Comparison of ENCODE assay signal across 7 mouse cellular contexts in the genomic region with DNA sequence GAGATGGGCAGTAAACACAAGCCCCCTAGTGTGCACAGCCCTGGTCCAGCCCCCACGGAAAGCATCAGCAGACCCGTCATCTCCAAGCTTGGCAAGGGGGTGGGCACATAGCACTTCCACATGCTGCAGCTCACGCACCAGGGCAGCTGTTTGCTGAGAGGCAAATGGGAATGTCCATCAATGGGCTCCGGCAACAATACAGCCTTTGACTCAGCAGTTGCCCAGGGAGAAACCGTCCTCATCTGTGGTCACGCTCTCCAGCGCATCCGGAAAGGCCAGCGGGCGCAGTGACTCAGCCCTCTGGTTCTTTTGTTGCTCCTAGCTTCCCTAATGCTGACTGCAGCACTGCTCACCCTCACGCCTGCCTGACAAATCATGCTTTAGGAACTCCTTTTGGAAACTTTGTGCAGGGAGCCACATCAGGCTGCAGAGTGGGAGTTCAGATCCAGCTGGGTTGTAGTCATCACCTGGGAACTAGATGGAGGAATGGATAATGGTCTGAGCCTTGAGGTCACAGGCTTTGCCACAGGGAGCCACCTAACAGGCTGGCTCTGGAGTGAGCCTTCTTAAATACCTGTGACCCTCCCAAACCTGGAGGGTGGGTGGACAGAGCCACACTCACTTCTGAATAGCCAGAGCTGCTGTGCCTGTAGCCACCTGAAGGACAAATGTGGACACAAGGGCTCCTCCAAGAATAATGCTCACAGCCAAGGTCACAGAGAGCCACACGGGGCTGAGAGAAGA. TPM values are rescaled to one million over a fixed set of nuclear protein-coding genes. Genes with fewer than 3 reads are reported as not detected.
A peak's percentile ranks its signal among the peaks of the same experiment; 100 is the strongest.
DNase-seq lines count a peak whose midpoint lies in the region; ATAC-seq and TF ChIP-seq lines count a peak whose summit lies in the region.

No protein-coding gene starts in this region.

- no peaks in the 10 kb centered on the region for H3K9me3 ChIP-seq in hindbrain, embryonic 14.5 days (ENCODE audit: control insufficient read depth, low read length)
- H3K9me3 ChIP-seq in limb, embryonic 14.5 days (ENCODE audit: control insufficient read depth, low read length), result no peaks in the 10 kb centered on the region

- H3K27me3 ChIP-seq in hindbrain, embryonic 14.5 days (ENCODE audit: control insufficient read depth, insufficient read depth, low read length), result no peaks in the 10 kb centered on the region; the same call in 1 of the 2 replicates
- H3K27me3 ChIP-seq in limb, embryonic 14.5 days (ENCODE audit: control insufficient read depth, insufficient read depth, low read length), result no peaks in the 10 kb centered on the region
- no peaks in the 10 kb centered on the region for H3K27me3 ChIP-seq in thymus, adult 2 months (ENCODE audit: control insufficient read depth, insufficient read depth, low read length)

- no peak overlapping the region for H3K4me3 ChIP-seq in gastrocnemius, adult 2 months
- H3K4me3 ChIP-seq in hindbrain, embryonic 14.5 days (replicated peaks; ENCODE audit: low read length), result no peak overlapping the region
- H3K4me3 ChIP-seq in limb, embryonic 14.5 days (replicated peaks; ENCODE audit: low read length), result no peak overlapping the region
- H3K4me3 ChIP-seq in thymus, adult 2 months (ENCODE audit: control insufficient read depth, insufficient read depth, low read length), result no peak overlapping the region

- H3K4me2 ChIP-seq in hindbrain, embryonic 14.5 days (replicated peaks), result peak overlapping the region; percentile 30
- H3K4me2 ChIP-seq in limb, embryonic 14.5 days (replicated peaks; ENCODE audit: low read depth, low read length, severe bottlenecking), result no peak overlapping the region

- peaks cover 27% of the 10 kb centered on the region for H3K4me1 ChIP-seq in hindbrain, embryonic 14.5 days (replicated peaks; ENCODE audit: control insufficient read depth, insufficient read depth, low read length)
- no peaks in the 10 kb centered on the region for H3K4me1 ChIP-seq in limb, embryonic 14.5 days (ENCODE audit: control insufficient read depth, insufficient read depth, low read length)
- no peaks in the 10 kb centered on the region for H3K4me1 ChIP-seq in thymus, adult 2 months (replicated peaks; ENCODE audit: control insufficient read depth, insufficient read depth, low read length)

- no peaks in the 10 kb centered on the region for H3K36me3 ChIP-seq in hindbrain, embryonic 14.5 days (replicated peaks; ENCODE audit: control insufficient read depth, insufficient read depth)
- H3K36me3 ChIP-seq in limb, embryonic 14.5 days (ENCODE audit: control insufficient read depth, insufficient read depth, low read length), result no peaks in the 10 kb centered on the region
- no peaks in the 10 kb centered on the region for H3K36me3 ChIP-seq in thymus, adult 2 months (ENCODE audit: control insufficient read depth, insufficient read depth, low read length)

- peak overlapping the region; percentile 6; the same call in 1 of the 2 replicates for H3K27ac ChIP-seq in gastrocnemius, adult 2 months
- no peak overlapping the region for H3K27ac ChIP-seq in hindbrain, embryonic 14.5 days
- no peak overlapping the region for H3K27ac ChIP-seq in limb, embryonic 14.5 days (replicated peaks; ENCODE audit: low read depth, low read length)
- H3K27ac ChIP-seq in thymus, adult 2 months (ENCODE audit: control insufficient read depth, insufficient read depth, low read length), result no peak overlapping the region

- ATAC-seq in hindbrain, embryonic 14.5 days (ENCODE audit: low FRiP score), result peak; percentile 73
- ATAC-seq in limb, embryonic 14.5 days (ENCODE audit: low FRiP score, low read depth), result peak; percentile 35; the same call in 1 of the 2 replicates

- TF ChIP-seq POLR2A in limb, embryonic 14.5 days (IDR thresholded peaks at IDR 0.05; ENCODE audit: borderline replicate concordance, extremely low read depth, insufficient read depth, insufficient read length), result no peak
- TF ChIP-seq POLR2A in thymus, adult 2 months (IDR thresholded peaks at IDR 0.05; ENCODE audit: control insufficient read depth, extremely low read depth, insufficient read depth, low read length, poor library complexity), result no peak

- intact Hi-C loops in gastrocnemius, adult 2 months (cut with DNase I), result loop anchor here (5.0 kb wide), 2 partner anchors 47 to 62 kb away; no protein-coding TSS in a partner anchor

- no peak for TF ChIP-seq CTCF in gastrocnemius, adult 2 months (IDR thresholded peaks at IDR 0.05)
- TF ChIP-seq CTCF in thymus, adult 2 months (IDR thresholded peaks at IDR 0.05; ENCODE audit: borderline replicate concordance, control insufficient read depth, extremely low read depth, insufficient read depth, low read length, poor library complexity), result no peak

- WGBS in hindbrain, embryonic 14.5 days, result 3% methylated on average over 12 of the region's 12 CpGs
- WGBS in limb, embryonic 14.5 days, result 42% methylated on average over 12 of the region's 12 CpGs
- WGBS in thymus, adult 2 months, result 39% methylated on average over 12 of the region's 12 CpGs

- H3K9ac ChIP-seq in hindbrain, embryonic 14.5 days, result no peak overlapping the region; the same call in 1 of the 2 replicates
- H3K9ac ChIP-seq in limb, embryonic 14.5 days (ENCODE audit: low read depth, low read length, severe bottlenecking), result no peak overlapping the region

- DNase-seq in adipocyte (ENCODE audit: low spot score), result peak; percentile 54
- DNase-seq in c-Kit-positive CD71-negative TER-119-negative erythroid progenitor cells, embryonic 14.5 days (ENCODE audit: low read depth), result peak; percentile 50
- DNase-seq in gastrocnemius, adult 2 months, result peak; percentile 57
- peak; percentile 64 for DNase-seq in hindbrain, embryonic 14.5 days (ENCODE audit: low spot score)
- DNase-seq in limb, embryonic 14.5 days (ENCODE audit: low spot score), result peak; percentile 43
- DNase-seq in monocyte, adult 2 months (ENCODE audit: low read depth in 1 of 2, low spot score in 2 of 2), result peak; percentile 38 to 57
- no peak for DNase-seq in thymus, adult 2 months

RNA-seq across cellular contexts. Expression of a gene that starts 5.6 kb away (rescaled TPM):
- total RNA-seq in gastrocnemius, adult 2 months (2021), result not detected
- polyA plus RNA-seq in hindbrain, embryonic 14.5 days (2014; fragmentation: Nextera tagmentation; extraction: Ambion mirVana), result 0.13 TPM in 1 of 2 replicates, not detected in the other
- 0.76 and 0.78 TPM in 2 replicates for polyA plus RNA-seq in limb, embryonic 14.5 days (2012; rRNA removed)
- polyA plus RNA-seq in limb, embryonic 14.5 days (2014; fragmentation: Nextera tagmentation; extraction: Ambion mirVana), result 1.0 and 1.6 TPM in 2 replicates
- 0.85 and 0.94 TPM in 2 replicates for polyA plus RNA-seq in thymus, adult 2 months (2012; rRNA removed)

RNA-seq across cellular contexts. Expression of a gene that starts 22.2 kb away (rescaled TPM):
- not detected for total RNA-seq in gastrocnemius, adult 2 months (2021)
- polyA plus RNA-seq in hindbrain, embryonic 14.5 days (2014; fragmentation: Nextera tagmentation; extraction: Ambion mirVana), result not detected in 2 replicates
- polyA plus RNA-seq in limb, embryonic 14.5 days (2012; rRNA removed), result not detected in 2 replicates
- not detected in 2 replicates for polyA plus RNA-seq in limb, embryonic 14.5 days (2014; fragmentation: Nextera tagmentation; extraction: Ambion mirVana)
- polyA plus RNA-seq in thymus, adult 2 months (2012; rRNA removed), result not detected in 2 replicates

RNA-seq across cellular contexts. Expression of a gene that starts 23.5 kb away (rescaled TPM):
- 100 to 1,000 TPM; 131 to 149 TPM for total RNA-seq in gastrocnemius, adult 2 months (2021)
- polyA plus RNA-seq in hindbrain, embryonic 14.5 days (2014; fragmentation: Nextera tagmentation; extraction: Ambion mirVana), result 39.5 and 43.3 TPM in 2 replicates
- 27.6 and 41.6 TPM in 2 replicates for polyA plus RNA-seq in limb, embryonic 14.5 days (2012; rRNA removed)
- polyA plus RNA-seq in limb, embryonic 14.5 days (2014; fragmentation: Nextera tagmentation; extraction: Ambion mirVana), result 41.6 and 44.3 TPM in 2 replicates
- 24.1 and 31.8 TPM in 2 replicates for polyA plus RNA-seq in thymus, adult 2 months (2012; rRNA removed)
